Mouse (Mus musculus): ENCODE results near the gene Wwox. TPM values are rescaled to one million over a fixed set of nuclear protein-coding genes. Genes with fewer than 3 reads are reported as not detected.

The Wwox gene
- polyA plus RNA-seq, 1 experiment from 2014 or later, result 11.3 TPM

GRCm38 (mm10) chr8:114908086-114908485, 468.6 kb downstream of the Wwox start:
- Histone ChIP-seq H3K27ac (replicated peaks in 1 of 2; ENCODE audit: control insufficient read depth in 1 of 2, insufficient read depth in 1 of 2, low read depth in 2 of 2, low read length in 2 of 2) (no peak overlapping the region), H3K4me2 (ENCODE audit: low read length) (no peak overlapping the region), H3K9me3 (ENCODE audit: control insufficient read depth, low read length) (no peaks in the 10 kb centered on the region), H3K4me1 (ENCODE audit: control insufficient read depth in 2 of 2, insufficient read depth in 2 of 2, low read length in 2 of 2) (peaks cover 3% of the 10 kb centered on the region in 2 experiments; a peak in 1 of 4 replicates), H3K27me3 (ENCODE audit: control insufficient read depth, insufficient read depth, low read length) (no peaks in the 10 kb centered on the region), H3K36me3 (ENCODE audit: control insufficient read depth, insufficient read depth, low read length) (no peaks in the 10 kb centered on the region), H3K9ac (ENCODE audit: low read length) (no peak overlapping the region), H3K4me3 (ENCODE audit: control insufficient read depth in 1 of 2, insufficient read depth in 1 of 2, low read depth in 1 of 2, low read length in 2 of 2) (no peak overlapping the region)
- ATAC-seq (ENCODE audit: insufficient number of reproducible peaks, insufficient read depth, low FRiP score, low read depth), result no peak
- 90% methylated on average over 8 of the region's 8 CpGs for WGBS

- no peaks in the 10 kb centered on the region for H3K9me3 ChIP-seq (ENCODE audit: control insufficient read depth, low read length)
- H3K9ac ChIP-seq (ENCODE audit: low read length), result no peak overlapping the region
- H3K4me1 ChIP-seq (ENCODE audit: control insufficient read depth in 2 of 2, insufficient read depth in 2 of 2, low read length in 2 of 2), result peaks cover 3% of the 10 kb centered on the region in 2 experiments; a peak in 1 of 4 replicates
- no peak overlapping the region for H3K4me3 ChIP-seq (ENCODE audit: control insufficient read depth in 1 of 2, insufficient read depth in 1 of 2, low read depth in 1 of 2, low read length in 2 of 2)
- WGBS, result 77% methylated on average over 7 of the region's 7 CpGs
- H3K27ac ChIP-seq (replicated peaks in 1 of 2; ENCODE audit: control insufficient read depth in 1 of 2, insufficient read depth in 1 of 2, low read depth in 2 of 2, low read length in 2 of 2), result no peak overlapping the region
- H3K4me2 ChIP-seq (ENCODE audit: low read length), result no peak overlapping the region
- no peaks in the 10 kb centered on the region for H3K27me3 ChIP-seq (ENCODE audit: control insufficient read depth, insufficient read depth, low read length)
- H3K36me3 ChIP-seq (ENCODE audit: control insufficient read depth, insufficient read depth, low read length), result no peaks in the 10 kb centered on the region
- ATAC-seq (ENCODE audit: insufficient number of reproducible peaks, insufficient read depth, low FRiP score, low read depth), result no peak
Observed at GRCm38 (mm10) chr8:114908589-114908988, 469.1 kb downstream of the Wwox start.

GRCm38 (mm10) chr8:114909146-114909545, 469.7 kb downstream of the Wwox start:
- H3K9ac ChIP-seq (ENCODE audit: low read length), result no peak overlapping the region
- ATAC-seq (ENCODE audit: insufficient number of reproducible peaks, insufficient read depth, low FRiP score, low read depth), result no peak
- H3K27me3 ChIP-seq (ENCODE audit: control insufficient read depth, insufficient read depth, low read length), result no peaks in the 10 kb centered on the region
- no peak overlapping the region for H3K4me3 ChIP-seq (ENCODE audit: control insufficient read depth in 1 of 2, insufficient read depth in 1 of 2, low read depth in 1 of 2, low read length in 2 of 2)
- peaks cover 3% of the 10 kb centered on the region in 2 experiments; a peak in 1 of 4 replicates for H3K4me1 ChIP-seq (ENCODE audit: control insufficient read depth in 2 of 2, insufficient read depth in 2 of 2, low read length in 2 of 2)
- 82% methylated on average over 9 of the region's 9 CpGs for WGBS
- no peak overlapping the region for H3K27ac ChIP-seq (replicated peaks in 1 of 2; ENCODE audit: control insufficient read depth in 1 of 2, insufficient read depth in 1 of 2, low read depth in 2 of 2, low read length in 2 of 2)
- H3K9me3 ChIP-seq (ENCODE audit: control insufficient read depth, low read length), result no peaks in the 10 kb centered on the region
- no peaks in the 10 kb centered on the region for H3K36me3 ChIP-seq (ENCODE audit: control insufficient read depth, insufficient read depth, low read length)
- no peak overlapping the region for H3K4me2 ChIP-seq (ENCODE audit: low read length)

GRCm38 (mm10) chr8:114911031-114911580, 471.7 kb downstream of the Wwox start:
- no peaks in the 10 kb centered on the region for H3K36me3 ChIP-seq (ENCODE audit: control insufficient read depth, insufficient read depth, low read length)
- no peak overlapping the region for H3K4me2 ChIP-seq (ENCODE audit: low read length)
- H3K9me3 ChIP-seq (ENCODE audit: control insufficient read depth, low read length), result no peaks in the 10 kb centered on the region
- WGBS, result 87% methylated on average over 17 of the region's 17 CpGs
- H3K27me3 ChIP-seq (ENCODE audit: control insufficient read depth, insufficient read depth, low read length), result no peaks in the 10 kb centered on the region
- ATAC-seq (ENCODE audit: insufficient number of reproducible peaks, insufficient read depth, low FRiP score, low read depth), result no peak
- H3K27ac ChIP-seq (replicated peaks in 1 of 2; ENCODE audit: control insufficient read depth in 1 of 2, insufficient read depth in 1 of 2, low read depth in 2 of 2, low read length in 2 of 2), result no peak overlapping the region
- no peak overlapping the region for H3K9ac ChIP-seq (ENCODE audit: low read length)
- peaks cover 3% of the 10 kb centered on the region in 2 experiments; a peak in 1 of 4 replicates for H3K4me1 ChIP-seq (ENCODE audit: control insufficient read depth in 2 of 2, insufficient read depth in 2 of 2, low read length in 2 of 2)
- no peak overlapping the region for H3K4me3 ChIP-seq (ENCODE audit: control insufficient read depth in 1 of 2, insufficient read depth in 1 of 2, low read depth in 1 of 2, low read length in 2 of 2)

- Histone ChIP-seq H3K27ac (replicated peaks in 1 of 2; ENCODE audit: control insufficient read depth in 1 of 2, insufficient read depth in 1 of 2, low read depth in 2 of 2, low read length in 2 of 2) (no peak overlapping the region), H3K9me3 (ENCODE audit: control insufficient read depth, low read length) (no peaks in the 10 kb centered on the region), H3K4me3 (ENCODE audit: control insufficient read depth in 1 of 2, insufficient read depth in 1 of 2, low read depth in 1 of 2, low read length in 2 of 2) (no peak overlapping the region), H3K27me3 (ENCODE audit: control insufficient read depth, insufficient read depth, low read length) (no peaks in the 10 kb centered on the region), H3K36me3 (ENCODE audit: control insufficient read depth, insufficient read depth, low read length) (no peaks in the 10 kb centered on the region), H3K4me2 (ENCODE audit: low read length) (no peak overlapping the region), H3K9ac (ENCODE audit: low read length) (no peak overlapping the region), H3K4me1 (ENCODE audit: control insufficient read depth in 2 of 2, insufficient read depth in 2 of 2, low read length in 2 of 2) (peaks cover 3 to 8% of the 10 kb centered on the region in 2 experiments; a peak in 1 of 4 replicates)
- ATAC-seq (ENCODE audit: insufficient number of reproducible peaks, insufficient read depth, low FRiP score, low read depth), result no peak
- 70% methylated on average over 7 of the region's 7 CpGs for WGBS
Observed at GRCm38 (mm10) chr8:114923629-114924028, 484.2 kb downstream of the Wwox start.

GRCm38 (mm10) chr8:114927412-114927811, 488.0 kb downstream of the Wwox start:
- WGBS, result 57% methylated on average over 8 of the region's 8 CpGs

GRCm38 (mm10) chr8:114927917-114928316, 488.5 kb downstream of the Wwox start:
- Histone ChIP-seq H3K4me1 (ENCODE audit: control insufficient read depth in 2 of 2, insufficient read depth in 2 of 2, low read length in 2 of 2) (peaks cover 3 to 9% of the 10 kb centered on the region in 2 experiments; a peak in 2 of 4 replicates), H3K9me3 (ENCODE audit: control insufficient read depth, low read length) (no peaks in the 10 kb centered on the region), H3K36me3 (ENCODE audit: control insufficient read depth, insufficient read depth, low read length) (no peaks in the 10 kb centered on the region), H3K4me3 (ENCODE audit: control insufficient read depth in 1 of 2, insufficient read depth in 1 of 2, low read depth in 1 of 2, low read length in 2 of 2) (no peak overlapping the region), H3K27ac (replicated peaks in 1 of 2; ENCODE audit: control insufficient read depth in 1 of 2, insufficient read depth in 1 of 2, low read depth in 2 of 2, low read length in 2 of 2) (no peak overlapping the region), H3K27me3 (ENCODE audit: control insufficient read depth, insufficient read depth, low read length) (no peaks in the 10 kb centered on the region), H3K9ac (ENCODE audit: low read length) (no peak overlapping the region), H3K4me2 (ENCODE audit: low read length) (no peak overlapping the region)
- no peak for ATAC-seq (ENCODE audit: insufficient number of reproducible peaks, insufficient read depth, low FRiP score, low read depth)
- WGBS, result 61% methylated on average over 4 of the region's 4 CpGs

More at GRCm38 (mm10) chr8:114927412-114927811, 488.0 kb downstream of the Wwox start:
- no peak for ATAC-seq (ENCODE audit: insufficient number of reproducible peaks, insufficient read depth, low FRiP score, low read depth)
- Histone ChIP-seq H3K4me2 (ENCODE audit: low read length) (no peak overlapping the region), H3K27me3 (ENCODE audit: control insufficient read depth, insufficient read depth, low read length) (no peaks in the 10 kb centered on the region), H3K4me3 (ENCODE audit: control insufficient read depth in 1 of 2, insufficient read depth in 1 of 2, low read depth in 1 of 2, low read length in 2 of 2) (no peak overlapping the region), H3K4me1 (ENCODE audit: control insufficient read depth in 2 of 2, insufficient read depth in 2 of 2, low read length in 2 of 2) (peaks cover 3 to 9% of the 10 kb centered on the region in 2 experiments; a peak in 2 of 4 replicates), H3K9me3 (ENCODE audit: control insufficient read depth, low read length) (no peaks in the 10 kb centered on the region), H3K27ac (replicated peaks in 1 of 2; ENCODE audit: control insufficient read depth in 1 of 2, insufficient read depth in 1 of 2, low read depth in 2 of 2, low read length in 2 of 2) (no peak overlapping the region), H3K36me3 (ENCODE audit: control insufficient read depth, insufficient read depth, low read length) (no peaks in the 10 kb centered on the region), H3K9ac (ENCODE audit: low read length) (no peak overlapping the region)

- no peak overlapping the region for H3K4me2 ChIP-seq (ENCODE audit: low read length)
- no peaks in the 10 kb centered on the region for H3K27me3 ChIP-seq (ENCODE audit: control insufficient read depth, insufficient read depth, low read length)
- 82% methylated on average over 4 of the region's 4 CpGs for WGBS
- no peak overlapping the region for H3K27ac ChIP-seq (replicated peaks in 1 of 2; ENCODE audit: control insufficient read depth in 1 of 2, insufficient read depth in 1 of 2, low read depth in 2 of 2, low read length in 2 of 2)
- H3K9me3 ChIP-seq (ENCODE audit: control insufficient read depth, low read length), result no peaks in the 10 kb centered on the region
- no peaks in the 10 kb centered on the region for H3K36me3 ChIP-seq (ENCODE audit: control insufficient read depth, insufficient read depth, low read length)
- H3K4me3 ChIP-seq (ENCODE audit: control insufficient read depth in 1 of 2, insufficient read depth in 1 of 2, low read depth in 1 of 2, low read length in 2 of 2), result no peak overlapping the region
- no peak for ATAC-seq (ENCODE audit: insufficient number of reproducible peaks, insufficient read depth, low FRiP score, low read depth)
- no peak overlapping the region for H3K9ac ChIP-seq (ENCODE audit: low read length)
- H3K4me1 ChIP-seq (ENCODE audit: control insufficient read depth in 2 of 2, insufficient read depth in 2 of 2, low read length in 2 of 2), result peaks cover 3 to 9% of the 10 kb centered on the region in 2 experiments; a peak in 2 of 4 replicates
Observed at GRCm38 (mm10) chr8:114929597-114929996, 490.1 kb downstream of the Wwox start.
